Comparison of ENCODE assay signal across 19 mouse cellular contexts in genomic region chr9:83560670-83561069, GRCm38 (mm10). TPM values are rescaled to one million over a fixed set of nuclear protein-coding genes. Genes with fewer than 3 reads are reported as not detected.
DNase-seq lines count a peak whose midpoint lies in the region; ATAC-seq and TF ChIP-seq lines count a peak whose summit lies in the region.
"Had no signal": no experiment of that assay in that cellular context is flagged by ENCODE, and none has a peak within 500 bp of the region (broad histone marks: within the 10 kb centered on the region; RNA-seq: fewer than 3 reads in every experiment).

No protein-coding gene starts in this region.

- TF ChIP-seq CTCF in lung, embryonic 14.5 days (IDR thresholded peaks at IDR 0.05; ENCODE audit: low read depth), result no peak
- no peak for TF ChIP-seq CTCF in heart, postnatal 0 days (IDR thresholded peaks at IDR 0.05; ENCODE audit: low read depth)

- H3K4me1 ChIP-seq in heart, embryonic 11.5 days (ENCODE audit: control insufficient read depth, insufficient read depth, low read length), result peaks cover 55% of the 10 kb centered on the region
- peaks cover 22% of the 10 kb centered on the region for H3K4me1 ChIP-seq in lung, embryonic 14.5 days (ENCODE audit: insufficient read depth)
- H3K4me1 ChIP-seq in heart, postnatal 0 days (ENCODE audit: control insufficient read depth, insufficient read depth), result peaks cover 43% of the 10 kb centered on the region

- no peak overlapping the region for H3K9ac ChIP-seq in heart, embryonic 11.5 days (ENCODE audit: low read depth, low read length)
- H3K9ac ChIP-seq in lung, embryonic 14.5 days, result no peak overlapping the region
- no peak overlapping the region for H3K9ac ChIP-seq in heart, postnatal 0 days (replicated peaks; ENCODE audit: low read depth, low read length)
- H3K9ac ChIP-seq: embryonic facial prominence, embryonic 15.5 days; hindbrain, embryonic 13.5 days had no signal

- TF ChIP-seq EP300 in heart, postnatal 0 days (IDR thresholded peaks at IDR 0.05; ENCODE audit: low read depth), result no peak

- H3K27me3 ChIP-seq in heart, embryonic 11.5 days (ENCODE audit: control insufficient read depth, insufficient read depth, low read length), result no peaks in the 10 kb centered on the region
- no peaks in the 10 kb centered on the region for H3K27me3 ChIP-seq in lung, embryonic 14.5 days (ENCODE audit: insufficient read depth, low read length)
- no peaks in the 10 kb centered on the region for H3K27me3 ChIP-seq in heart, postnatal 0 days (ENCODE audit: control insufficient read depth, insufficient read depth, low read length)
- H3K27me3 ChIP-seq: embryonic facial prominence, embryonic 15.5 days; hindbrain, embryonic 13.5 days had no signal

- no peak for DNase-seq in heart, adult 9 months (ENCODE audit: low spot score in 2 of 2)
- peak; percentile 40 for DNase-seq in lung, embryonic 14.5 days
- no peak for DNase-seq in lung, postnatal 36 days
- no peak for DNase-seq in heart, postnatal 0 days (ENCODE audit: low spot score)
- DNase-seq in kidney, postnatal 4 days, result no peak
- DNase-seq: adrenal gland, adult 8-10 months; adrenal gland, postnatal 36 days; cerebellum, adult 2 months; cerebellum, postnatal 10 days; gastrocnemius, postnatal 10 days; kidney, adult 11 months; kidney, adult 9 months had no signal

- H3K27ac ChIP-seq in heart, embryonic 11.5 days (ENCODE audit: low read depth, low read length), result peak overlapping the region; percentile 46
- H3K27ac ChIP-seq in lung, embryonic 14.5 days (ENCODE audit: low read depth), result no peak overlapping the region
- H3K27ac ChIP-seq in heart, postnatal 0 days (ENCODE audit: low read depth), result no peak overlapping the region
- H3K27ac ChIP-seq: embryonic facial prominence, embryonic 15.5 days; forebrain, embryonic 10.5 days; hindbrain, embryonic 13.5 days; hindbrain, postnatal 0 days had no signal

- no peak overlapping the region for H3K4me3 ChIP-seq in heart, embryonic 11.5 days (ENCODE audit: low read depth, low read length)
- H3K4me3 ChIP-seq in lung, embryonic 14.5 days (ENCODE audit: low read depth, low read length), result no peak overlapping the region
- no peak overlapping the region for H3K4me3 ChIP-seq in heart, postnatal 0 days (ENCODE audit: low read depth, low read length)
- H3K4me3 ChIP-seq: embryonic facial prominence, embryonic 15.5 days; erythroblast, embryonic 14.5 days; forebrain, embryonic 10.5 days; hindbrain, embryonic 13.5 days had no signal

- no peaks in the 10 kb centered on the region for H3K36me3 ChIP-seq in heart, embryonic 11.5 days (ENCODE audit: control insufficient read depth, insufficient read depth, low read length)
- no peaks in the 10 kb centered on the region for H3K36me3 ChIP-seq in lung, embryonic 14.5 days (ENCODE audit: insufficient read depth)
- no peaks in the 10 kb centered on the region for H3K36me3 ChIP-seq in heart, postnatal 0 days (replicated peaks; ENCODE audit: control insufficient read depth, insufficient read depth, low read length)
- H3K36me3 ChIP-seq: embryonic facial prominence, embryonic 15.5 days; forebrain, embryonic 10.5 days; hindbrain, embryonic 13.5 days had no signal

- no peaks in the 10 kb centered on the region for H3K9me3 ChIP-seq in heart, embryonic 11.5 days (replicated peaks; ENCODE audit: control insufficient read depth, low read length)
- no peaks in the 10 kb centered on the region for H3K9me3 ChIP-seq in lung, embryonic 14.5 days (ENCODE audit: low read depth, low read length)
- H3K9me3 ChIP-seq in heart, postnatal 0 days (replicated peaks; ENCODE audit: control insufficient read depth, low read length), result no peaks in the 10 kb centered on the region
- H3K9me3 ChIP-seq: embryonic facial prominence, embryonic 15.5 days; forebrain, embryonic 10.5 days; hindbrain, embryonic 13.5 days had no signal

- ATAC-seq in heart, embryonic 11.5 days (replicated peaks; ENCODE audit: insufficient number of reproducible peaks, low FRiP score, low TSS enrichment), result peak; percentile 58; the same call in 1 of the 2 replicates
- no peak for ATAC-seq in lung, embryonic 14.5 days (ENCODE audit: insufficient read depth)
- 0 out of 2 replicates have a peak, but pooled peaks have one; percentile 41 for ATAC-seq in heart, postnatal 0 days (ENCODE audit: insufficient read depth, low read depth)
- ATAC-seq: forebrain, embryonic 16.5 days; hindbrain, postnatal 0 days had no signal

- peak overlapping the region; percentile 41 for H3K4me2 ChIP-seq in heart, embryonic 11.5 days
- H3K4me2 ChIP-seq in lung, embryonic 14.5 days, result no peak overlapping the region
- H3K4me2 ChIP-seq in heart, postnatal 0 days (ENCODE audit: low read depth, low read length), result no peak overlapping the region
- H3K4me2 ChIP-seq: embryonic facial prominence, embryonic 15.5 days; hindbrain, embryonic 13.5 days had no signal

- 21% methylated on average over 4 of the region's 4 CpGs for WGBS in heart, embryonic 11.5 days (ENCODE audit: insufficient replicate concordance)
- 46% methylated on average over 4 of the region's 4 CpGs for WGBS in lung, embryonic 14.5 days
- 29% methylated on average over 4 of the region's 4 CpGs for WGBS in heart, postnatal 0 days

RNA-seq across cellular contexts. Expression of gene Sh3bgrl2, which starts 12.5 kb away (rescaled TPM):
- 20.5 and 22.4 TPM in 2 replicates for polyA plus RNA-seq in heart, embryonic 11.5 days (2014; fragmentation: Nextera tagmentation; extraction: Ambion mirVana)
- polyA plus RNA-seq in lung, embryonic 14.5 days (2014; fragmentation: Nextera tagmentation; extraction: Ambion mirVana), result 56.7 and 59.4 TPM in 2 replicates
- total RNA-seq in heart, postnatal 0 days (2014; rRNA removed; ENCODE audit: low replicate concordance), result 3.6 and 3.8 TPM in 2 replicates
- polyA plus RNA-seq in heart, postnatal 0 days (2015; fragmentation: Nextera tagmentation; extraction: Ambion mirVana), result 4.7 and 5.7 TPM in 2 replicates
